Mouse (Mus musculus) CD4-positive, CD25-positive, alpha-beta regulatory T cell, adult 2 months (primary cell): Measurements from ENCODE around the gene Zfhx3.

Experiments used
- DNase-seq: peaks from one replicate; pipeline ENCODE4 v3.0.0-alpha.2; 2012; ENCODE audit warnings: low read depth, low spot score

The Zfhx3 gene

GRCm38 (mm10) chr8:108699454-108700345 lies 757.3 kb downstream of the Zfhx3 start:
- no peak for DNase-seq

- DNase-seq: no peak
These were observed 759.1 kb downstream of the Zfhx3 start for GRCm38 (mm10) chr8:108701381-108702175.

- no peak for DNase-seq
These were observed 759.8 kb downstream of the Zfhx3 start for GRCm38 (mm10) chr8:108702201-108702600.

- DNase-seq: no peak
These were observed 763.3 kb downstream of the Zfhx3 start for GRCm38 (mm10) chr8:108705751-108706150.

- no peak for DNase-seq
These were observed 764.0 kb downstream of the Zfhx3 start for GRCm38 (mm10) chr8:108706491-108706847.

- DNase-seq: no peak
These were observed 764.6 kb downstream of the Zfhx3 start for GRCm38 (mm10) chr8:108706848-108707541.

GRCm38 (mm10) chr8:108707576-108708281 lies 765.3 kb downstream of the Zfhx3 start:
- DNase-seq: no peak

GRCm38 (mm10) chr8:108708833-108709387 lies 766.5 kb downstream of the Zfhx3 start:
- no peak for DNase-seq

GRCm38 (mm10) chr8:108709441-108709840 lies 767.0 kb downstream of the Zfhx3 start:
- no peak for DNase-seq

GRCm38 (mm10) chr8:108709928-108710606 lies 767.6 kb downstream of the Zfhx3 start:
- DNase-seq: no peak

GRCm38 (mm10) chr8:108710607-108711489 lies 768.4 kb downstream of the Zfhx3 start:
- DNase-seq: no peak

GRCm38 (mm10) chr8:108711490-108711793 lies 769.0 kb downstream of the Zfhx3 start:
- no peak for DNase-seq

GRCm38 (mm10) chr8:108712001-108712411 lies 769.6 kb downstream of the Zfhx3 start:
- DNase-seq: no peak

- DNase-seq: no peak
These were observed 770.2 kb downstream of the Zfhx3 start for GRCm38 (mm10) chr8:108712607-108713006.

GRCm38 (mm10) chr8:108713346-108714142 lies 771.1 kb downstream of the Zfhx3 start:
- DNase-seq: no peak

- no peak for DNase-seq
These were observed 771.7 kb downstream of the Zfhx3 start for GRCm38 (mm10) chr8:108714143-108714635.

- DNase-seq: peak; percentile 14
These were observed 772.4 kb downstream of the Zfhx3 start for GRCm38 (mm10) chr8:108714636-108715415.

- no peak for DNase-seq
These were observed 773.0 kb downstream of the Zfhx3 start for GRCm38 (mm10) chr8:108715416-108715948.
